Mouse (Mus musculus) lung, postnatal 10 days (tissue): ENCODE measurements around the gene Cdc42ep1.
A peak's percentile ranks its signal among the peaks of the same experiment; 100 is the strongest.

Experiments used
- DNase-seq: peaks from one replicate; pipeline ENCODE4 v3.0.0; 2021

Cdc42ep1 gene

DNA sequence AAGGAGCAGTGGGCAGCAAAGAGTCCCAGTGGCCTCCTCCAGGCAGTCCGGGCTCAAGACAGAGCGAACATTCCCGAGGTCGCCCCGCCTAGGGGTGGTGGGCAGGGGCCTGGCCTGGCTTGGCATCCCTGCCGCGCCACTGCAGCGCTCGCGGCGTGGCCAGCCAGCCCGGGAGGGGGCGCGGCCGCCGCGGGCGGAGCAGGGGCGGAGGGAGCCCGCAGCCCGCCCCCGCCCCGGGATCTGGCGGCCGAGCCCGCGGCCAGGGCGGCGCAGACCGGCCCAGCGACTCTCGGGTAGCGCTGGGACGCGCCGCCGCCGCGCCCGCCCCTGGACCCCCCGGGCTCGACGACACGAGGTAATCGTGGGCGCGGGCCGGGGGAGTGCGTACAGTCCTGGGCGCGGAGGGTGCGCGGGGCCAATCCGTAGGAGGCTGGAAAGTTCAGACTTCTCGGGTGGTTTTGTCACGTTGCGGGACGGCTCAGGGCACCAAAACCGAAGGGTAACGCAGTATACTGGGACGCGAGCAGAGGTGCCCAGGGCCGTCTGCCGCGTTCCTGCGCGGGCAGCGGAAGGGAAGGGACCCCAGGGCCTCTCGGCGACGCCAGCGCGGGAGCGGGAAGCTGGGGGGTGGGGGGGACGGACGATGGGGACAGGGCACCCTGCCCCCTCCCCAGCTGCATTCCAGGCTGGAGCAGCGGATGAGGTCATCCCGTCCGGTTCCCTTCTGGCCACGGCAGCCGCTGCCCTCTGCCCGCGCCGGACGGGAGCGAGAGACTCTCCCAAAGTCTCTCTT, at the start of gene Cdc42ep1:
Cdc42ep1 (plus strand) TSS at position 254 of the 793 bp plus-strand sequence.
- DNase-seq: peak; percentile 92

DNA sequence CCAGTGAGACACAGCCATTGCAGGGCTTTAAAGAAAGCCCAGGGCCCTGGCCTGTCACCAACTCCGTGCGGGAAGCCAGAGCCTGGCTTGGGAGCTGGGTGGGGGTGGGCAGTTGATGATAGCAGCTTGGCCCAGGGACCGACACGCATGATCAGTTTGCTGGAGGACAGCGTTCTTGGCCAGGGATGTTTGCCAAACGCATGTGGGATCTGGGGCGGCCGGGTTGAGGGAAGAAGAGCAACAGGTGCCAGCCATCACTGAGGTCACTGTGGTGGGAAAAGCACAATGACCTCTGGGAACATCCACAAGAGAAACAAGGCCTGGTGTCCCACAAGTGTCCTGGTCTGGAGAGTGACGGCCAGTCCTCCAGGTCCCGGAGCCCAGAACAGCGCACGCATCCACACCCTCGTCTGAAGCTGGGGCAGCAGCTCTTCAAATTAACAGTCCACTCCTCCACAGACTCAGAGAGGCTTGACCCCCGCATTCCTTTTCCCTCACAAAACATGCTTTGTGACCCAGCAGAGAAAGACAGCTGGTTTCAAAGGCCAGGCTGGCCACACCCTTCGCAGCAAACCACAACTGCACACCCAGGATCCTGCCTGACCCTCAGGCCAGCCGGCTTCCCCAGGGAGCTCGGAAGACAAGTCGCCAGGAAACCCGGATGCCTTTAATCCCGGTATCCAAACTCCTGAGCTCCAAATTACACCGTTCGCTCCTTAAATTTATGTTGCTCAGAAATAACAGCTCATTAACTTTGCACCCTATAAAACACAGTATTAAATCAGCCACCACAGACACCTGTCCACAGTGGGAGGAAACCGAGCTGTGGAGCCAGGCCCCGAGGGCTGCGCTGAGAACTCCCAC, 46.0 kb upstream of the Cdc42ep1 start:
- DNase-seq: peak; percentile 60

DNA sequence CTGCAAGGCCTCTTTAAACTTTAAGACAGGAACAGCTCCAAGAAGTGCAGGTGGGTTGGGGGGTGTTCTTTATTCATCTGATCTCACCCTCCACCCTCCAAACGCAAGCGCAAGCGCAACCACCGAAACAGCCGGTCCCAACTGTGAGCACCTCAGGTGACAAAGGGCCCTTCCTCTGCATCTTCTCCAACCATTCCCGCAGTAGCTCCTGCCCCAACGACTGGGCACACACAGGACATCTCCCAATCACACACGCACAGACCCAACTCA, 45.4 kb upstream of the Cdc42ep1 start:
- no peak for DNase-seq

DNA sequence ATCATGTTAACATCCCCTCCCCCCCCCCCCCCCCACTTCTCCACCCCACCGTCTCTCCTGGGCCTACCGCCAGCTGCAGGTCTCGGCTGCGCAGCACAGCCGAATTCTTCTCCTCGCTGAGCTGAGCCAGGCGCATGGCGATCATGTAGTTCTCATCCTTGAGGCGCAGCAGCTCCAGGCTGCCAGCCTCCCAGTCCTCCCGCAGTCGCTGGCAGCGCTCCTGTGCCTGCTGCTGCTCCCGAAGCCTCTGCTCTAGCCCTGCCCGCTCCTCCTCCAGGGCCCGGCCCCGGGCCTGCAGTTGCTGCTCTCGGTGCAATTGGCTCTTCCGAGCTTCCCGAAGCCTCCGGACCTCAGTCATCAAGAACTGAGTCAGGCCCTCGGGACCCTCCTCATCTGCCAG, 43.4 kb upstream of the Cdc42ep1 start:
- no peak for DNase-seq

DNA sequence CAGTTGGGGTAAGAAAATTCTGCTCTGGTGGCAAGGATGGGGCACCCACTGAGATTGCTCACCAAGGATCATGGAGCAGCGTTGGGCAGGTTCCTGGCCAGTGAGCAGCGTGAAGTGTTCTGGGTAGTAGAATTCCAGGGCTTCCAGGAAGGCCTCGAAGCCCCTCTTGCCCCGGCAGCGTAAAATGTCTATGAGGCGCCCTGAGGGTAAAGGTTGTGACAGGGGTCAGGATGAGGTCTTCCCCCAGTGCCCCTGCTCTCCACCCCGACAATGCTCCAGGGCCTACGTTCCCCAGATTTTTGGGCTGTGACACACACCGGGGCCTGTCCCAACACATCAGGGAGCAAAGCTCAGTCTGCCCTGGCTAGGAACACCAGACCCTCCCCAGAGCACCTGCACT, 40.9 kb upstream of the Cdc42ep1 start:
- no peak for DNase-seq

DNA sequence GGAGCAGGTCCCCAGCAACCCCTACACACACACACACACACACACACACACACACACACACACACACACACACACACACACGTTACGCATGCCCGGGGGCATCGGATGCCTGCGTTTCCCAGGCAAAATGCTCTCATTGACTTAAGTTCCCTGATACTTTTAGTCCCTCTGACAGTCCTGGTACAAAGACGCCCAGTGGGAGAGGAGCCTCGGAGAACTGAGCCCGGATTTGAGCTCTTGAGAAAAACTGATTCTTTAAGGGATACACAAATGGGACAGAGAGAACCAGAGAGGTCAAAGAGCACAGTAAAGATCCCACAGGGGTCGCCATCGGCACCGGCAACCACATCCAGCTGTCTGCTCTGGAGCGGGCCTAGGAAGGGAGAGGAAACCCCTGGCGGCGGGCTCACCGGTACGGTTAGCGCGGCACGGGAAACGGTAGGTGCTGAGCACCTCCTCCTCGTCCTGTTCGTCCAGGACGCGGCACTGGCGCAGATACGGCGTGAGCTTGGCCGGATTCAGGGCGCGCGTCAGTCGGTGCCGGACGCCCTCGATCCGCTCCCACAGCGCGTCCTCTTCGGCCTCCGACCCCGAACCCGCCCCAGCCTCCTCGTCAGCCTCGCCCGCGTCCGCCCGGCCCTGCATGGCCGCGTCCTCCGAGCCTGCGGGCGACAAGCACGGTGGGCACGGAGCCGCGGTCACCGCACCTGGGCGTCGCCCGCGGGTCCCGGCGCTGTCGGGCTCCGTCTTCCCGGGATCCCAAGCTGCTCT, 40.3 kb upstream of the Cdc42ep1 start:
- DNase-seq: peak; percentile 58

DNA sequence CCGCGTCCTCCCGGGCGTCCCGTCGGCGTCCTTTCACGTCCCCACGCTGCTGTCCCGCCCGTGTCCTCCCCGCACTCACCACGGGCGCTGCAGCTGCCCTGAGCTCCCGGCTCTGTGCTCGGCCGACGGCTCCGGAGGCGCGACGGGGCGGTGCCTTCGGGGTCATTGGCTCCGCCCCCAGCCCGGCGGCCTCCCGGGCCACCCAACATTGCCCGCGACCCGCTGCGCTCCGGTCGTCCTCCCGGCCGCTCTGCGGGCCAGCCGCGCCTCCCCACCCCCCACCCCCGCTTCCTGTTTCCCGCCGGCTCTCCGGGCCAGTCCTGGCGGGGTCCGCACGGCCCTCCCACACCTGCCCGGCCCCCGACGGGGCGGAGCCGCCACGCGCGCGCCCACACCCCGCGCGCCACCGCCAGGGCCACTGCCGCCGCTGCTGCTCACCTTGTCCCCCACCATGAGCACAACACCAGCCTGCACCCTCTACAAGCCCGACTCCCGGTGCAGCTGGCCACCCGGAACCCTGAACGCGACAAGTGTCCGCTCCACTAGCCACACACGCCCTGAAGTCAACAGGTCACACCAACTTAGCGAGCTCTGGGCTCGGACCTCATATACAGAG, 39.5 kb upstream of the Cdc42ep1 start, which contains the start of gene Card10:
Card10 (minus strand) TSS at position 267 of the 616 bp plus-strand sequence.
- DNase-seq: peak; percentile 69

DNA sequence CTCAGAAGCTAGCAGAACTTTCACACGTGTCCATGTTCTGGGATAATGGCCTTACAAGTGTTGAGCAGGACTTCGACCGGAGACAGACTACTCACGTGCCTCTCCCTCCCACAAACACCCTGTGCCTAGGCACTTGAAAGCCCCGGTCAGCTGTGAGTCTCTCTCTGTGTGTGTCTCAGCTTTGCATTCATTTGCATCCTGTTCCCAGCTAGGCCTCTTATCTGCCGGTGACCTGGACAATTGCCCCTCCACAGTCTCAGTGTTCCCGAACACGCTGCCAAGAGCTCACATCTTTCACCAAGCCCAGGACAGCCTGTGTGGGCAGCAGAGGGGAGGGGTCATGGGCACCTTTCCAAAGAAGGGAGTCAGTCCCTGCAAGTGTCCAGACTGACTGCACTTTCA, 38.9 kb upstream of the Cdc42ep1 start:
- peak; percentile 82 for DNase-seq

DNA sequence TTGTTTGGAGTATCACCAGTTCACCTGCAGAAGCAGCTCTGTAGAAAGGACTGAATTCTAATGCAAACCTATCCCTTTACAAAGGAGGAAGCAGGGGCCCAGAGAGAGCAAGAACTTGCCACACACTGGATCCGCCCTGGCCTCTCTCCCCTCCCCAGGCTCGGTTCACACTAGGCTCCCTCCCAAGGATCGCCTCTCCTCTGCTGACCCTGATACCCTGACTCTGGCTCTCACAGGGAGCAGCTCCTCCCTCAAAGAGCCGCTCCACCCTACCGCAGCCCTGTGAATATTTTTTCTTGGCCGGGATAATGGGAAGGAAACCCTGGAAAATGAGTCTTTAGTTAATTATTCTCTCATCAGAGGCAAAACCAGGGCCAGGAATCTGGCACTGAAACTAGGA, 38.1 kb upstream of the Cdc42ep1 start:
- DNase-seq: peak; percentile 35

DNA sequence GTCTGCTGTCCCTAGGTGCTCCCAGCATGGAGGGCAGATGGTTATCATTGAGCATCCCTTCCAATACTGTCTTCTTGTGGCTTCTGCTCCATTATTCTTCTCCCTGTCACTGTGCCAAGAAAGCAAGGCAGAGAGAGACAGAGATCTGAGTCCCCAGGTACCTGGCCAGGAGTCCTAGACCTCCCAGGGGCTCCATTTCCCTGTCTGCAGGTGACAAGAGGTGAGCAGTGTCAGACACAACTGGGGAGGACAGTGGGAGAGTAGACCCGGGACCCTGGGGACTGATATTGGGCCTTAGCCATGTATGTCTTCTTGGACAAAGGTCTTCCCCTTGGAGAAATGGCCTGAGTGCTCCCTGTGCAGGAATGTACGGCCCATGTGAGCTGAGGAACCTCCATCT, 37.1 kb upstream of the Cdc42ep1 start:
- no peak for DNase-seq

DNA sequence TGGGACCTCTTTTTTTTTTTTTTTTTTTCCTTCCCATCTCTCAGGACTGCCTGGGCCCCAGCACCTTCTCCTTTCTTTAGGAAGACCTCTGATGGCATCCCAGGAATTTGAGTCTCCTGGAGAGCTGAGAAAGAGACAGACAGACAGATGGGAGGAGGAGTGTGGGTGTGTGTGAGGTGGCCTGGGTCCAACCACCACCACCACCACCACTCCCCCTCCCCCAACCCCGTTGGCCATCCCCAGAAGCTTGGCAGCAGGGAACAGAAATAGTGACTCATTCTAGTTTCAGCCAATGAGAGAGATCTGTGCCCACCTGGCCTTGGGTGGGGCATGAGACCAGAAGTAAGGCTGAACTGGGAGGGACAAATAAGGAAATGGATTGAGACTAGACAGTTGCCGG, 35.8 kb upstream of the Cdc42ep1 start:
- DNase-seq: no peak

DNA sequence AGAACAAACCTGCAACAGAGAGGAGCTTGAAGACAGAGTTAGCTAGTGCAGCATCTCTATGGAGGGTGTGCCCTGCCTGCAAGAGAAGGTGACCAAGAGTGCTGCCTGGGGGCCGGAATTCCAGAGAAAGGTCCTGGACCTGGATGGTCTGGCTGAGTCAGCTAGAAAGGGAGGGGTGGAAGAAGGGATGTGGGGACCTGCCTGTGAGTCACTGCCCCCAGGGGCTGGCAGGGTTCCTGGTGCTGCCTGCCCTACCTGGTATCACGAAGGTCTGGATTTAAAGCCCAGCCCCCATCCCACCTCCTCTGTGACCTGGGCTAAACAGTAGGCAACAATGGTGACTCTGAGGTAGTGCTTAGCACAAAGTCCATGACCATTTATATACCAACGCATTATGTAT, 35.3 kb upstream of the Cdc42ep1 start:
- no peak for DNase-seq

DNA sequence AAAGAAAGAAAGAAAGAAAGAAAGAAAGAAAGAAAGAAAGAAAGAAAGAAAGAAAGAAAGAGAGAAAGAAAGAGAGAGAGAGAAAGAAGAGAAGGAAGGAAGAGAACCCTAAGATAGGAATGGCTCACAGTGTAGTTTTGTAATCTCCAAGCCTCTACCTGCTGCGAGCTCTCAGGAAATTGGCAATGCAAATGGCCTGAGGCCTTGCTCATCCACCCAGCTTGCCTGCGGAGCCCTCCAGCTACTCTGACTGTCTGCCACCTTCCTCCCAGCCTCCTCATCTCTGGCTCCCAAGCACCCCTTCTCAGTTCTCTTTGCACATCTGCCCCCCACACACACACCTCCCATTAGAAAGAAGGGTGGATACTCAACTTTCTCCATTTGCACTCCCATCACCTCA, 33.4 kb upstream of the Cdc42ep1 start:
- no peak for DNase-seq

DNA sequence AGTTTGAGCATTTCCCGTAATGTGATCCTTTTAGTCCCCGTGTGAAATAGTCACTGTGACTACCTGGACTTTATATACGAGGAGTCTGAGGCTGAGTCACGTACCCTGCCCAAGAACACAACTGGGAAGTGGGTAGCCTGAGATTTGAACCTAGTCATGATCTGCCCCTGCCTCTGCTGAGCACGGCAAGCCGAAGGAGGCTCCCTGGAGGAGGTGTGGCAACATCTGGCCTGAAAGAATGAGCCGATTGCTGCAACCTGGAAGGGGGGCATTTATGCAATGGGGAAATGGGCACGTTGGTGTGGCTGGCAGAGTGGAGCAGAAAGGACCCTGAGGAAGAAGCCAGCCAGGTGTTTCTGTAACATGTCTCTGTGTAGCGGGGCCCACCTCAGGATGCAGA, 32.7 kb upstream of the Cdc42ep1 start:
- DNase-seq: no peak

DNA sequence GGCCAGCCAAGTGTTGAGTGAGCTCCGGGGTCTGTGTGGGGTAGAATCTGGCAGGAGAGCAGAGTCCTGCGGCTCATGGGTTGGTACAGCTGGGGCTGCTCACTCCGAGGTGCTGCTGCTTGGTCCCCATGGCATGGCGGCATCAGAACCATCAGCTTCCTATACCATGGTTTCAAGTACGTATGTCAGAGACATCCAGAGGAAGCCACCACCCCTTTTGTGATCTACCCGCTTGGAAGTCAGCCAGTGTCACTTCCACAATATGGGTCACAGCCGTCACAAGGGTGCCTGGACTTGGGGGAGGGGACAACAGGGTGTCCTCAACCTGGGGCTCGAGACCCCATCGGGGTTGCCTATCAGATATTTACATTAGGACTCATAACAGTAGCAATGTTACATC, 32.3 kb upstream of the Cdc42ep1 start:
- peak; percentile 37 for DNase-seq

DNA sequence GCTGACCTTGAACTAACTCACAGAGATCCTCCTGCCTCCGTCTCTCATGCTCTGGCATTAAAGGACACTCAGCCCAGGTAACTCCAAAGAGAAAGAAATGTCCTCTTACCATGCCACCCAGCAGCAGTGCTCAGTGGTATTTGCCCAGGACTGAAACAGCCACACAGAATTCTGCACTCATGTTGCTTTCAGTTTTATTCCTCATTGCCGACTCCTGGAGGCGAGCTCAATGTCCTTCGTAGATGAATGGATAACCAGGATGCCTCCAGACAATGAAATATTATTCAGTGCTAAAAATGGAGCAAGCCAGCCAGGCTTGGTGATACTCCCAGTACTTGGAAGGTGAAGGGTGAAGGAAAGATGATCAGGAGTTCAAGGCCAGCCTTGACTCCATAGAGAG, 28.8 kb upstream of the Cdc42ep1 start:
- no peak for DNase-seq

DNA sequence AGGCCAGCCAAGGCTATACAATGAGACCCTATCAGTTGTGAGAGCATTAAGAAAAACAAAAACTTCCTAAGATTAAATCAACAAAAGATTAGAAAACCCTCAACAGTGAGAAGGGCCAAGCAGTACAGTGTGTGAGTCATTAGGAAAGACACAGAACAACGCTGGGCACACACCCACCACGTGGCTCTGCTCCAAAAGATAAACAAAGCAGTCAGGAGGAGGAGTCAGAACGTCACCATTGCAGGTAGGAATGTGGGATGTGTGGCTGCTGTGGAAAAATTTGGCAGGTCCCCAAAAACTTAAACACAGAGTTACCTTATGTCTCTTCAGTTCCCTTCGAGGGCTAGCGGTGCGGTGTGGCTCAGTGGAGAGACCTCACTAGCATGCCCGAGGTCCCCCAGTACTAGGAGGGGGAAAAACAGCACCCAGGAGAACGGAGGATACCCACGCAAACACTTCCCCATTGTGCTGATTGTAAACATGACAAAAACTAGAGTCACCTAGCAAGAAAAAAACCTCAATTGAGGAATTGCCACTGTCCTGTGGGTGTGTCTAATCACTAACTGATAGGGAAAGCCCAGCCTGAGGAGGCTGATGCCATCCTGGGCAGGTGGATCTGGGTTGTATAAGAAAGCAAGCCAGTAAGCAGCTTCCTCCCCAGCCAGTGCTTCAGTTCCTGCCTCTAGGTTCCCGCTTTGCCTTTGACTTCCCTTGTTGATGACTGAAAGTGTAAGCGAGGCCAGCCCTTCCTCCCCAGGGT, 26.9 kb upstream of the Cdc42ep1 start:
- DNase-seq: peak; percentile 84

DNA sequence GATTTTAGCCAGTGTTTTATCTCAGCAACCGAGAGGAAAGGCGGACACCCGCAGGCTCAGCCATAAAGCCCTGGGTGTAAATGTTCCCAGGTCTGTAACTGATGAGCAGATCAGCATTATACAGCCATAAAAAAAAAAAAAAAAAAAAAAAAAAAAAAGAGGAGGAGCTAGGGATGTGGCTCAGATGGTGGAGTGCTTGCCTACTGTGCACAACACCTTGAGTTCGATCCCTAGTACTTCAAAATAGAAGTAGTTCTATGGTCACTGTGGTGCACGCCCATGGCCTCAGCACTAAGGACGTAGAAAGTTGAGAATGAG, 26.4 kb upstream of the Cdc42ep1 start:
- no peak for DNase-seq

DNA sequence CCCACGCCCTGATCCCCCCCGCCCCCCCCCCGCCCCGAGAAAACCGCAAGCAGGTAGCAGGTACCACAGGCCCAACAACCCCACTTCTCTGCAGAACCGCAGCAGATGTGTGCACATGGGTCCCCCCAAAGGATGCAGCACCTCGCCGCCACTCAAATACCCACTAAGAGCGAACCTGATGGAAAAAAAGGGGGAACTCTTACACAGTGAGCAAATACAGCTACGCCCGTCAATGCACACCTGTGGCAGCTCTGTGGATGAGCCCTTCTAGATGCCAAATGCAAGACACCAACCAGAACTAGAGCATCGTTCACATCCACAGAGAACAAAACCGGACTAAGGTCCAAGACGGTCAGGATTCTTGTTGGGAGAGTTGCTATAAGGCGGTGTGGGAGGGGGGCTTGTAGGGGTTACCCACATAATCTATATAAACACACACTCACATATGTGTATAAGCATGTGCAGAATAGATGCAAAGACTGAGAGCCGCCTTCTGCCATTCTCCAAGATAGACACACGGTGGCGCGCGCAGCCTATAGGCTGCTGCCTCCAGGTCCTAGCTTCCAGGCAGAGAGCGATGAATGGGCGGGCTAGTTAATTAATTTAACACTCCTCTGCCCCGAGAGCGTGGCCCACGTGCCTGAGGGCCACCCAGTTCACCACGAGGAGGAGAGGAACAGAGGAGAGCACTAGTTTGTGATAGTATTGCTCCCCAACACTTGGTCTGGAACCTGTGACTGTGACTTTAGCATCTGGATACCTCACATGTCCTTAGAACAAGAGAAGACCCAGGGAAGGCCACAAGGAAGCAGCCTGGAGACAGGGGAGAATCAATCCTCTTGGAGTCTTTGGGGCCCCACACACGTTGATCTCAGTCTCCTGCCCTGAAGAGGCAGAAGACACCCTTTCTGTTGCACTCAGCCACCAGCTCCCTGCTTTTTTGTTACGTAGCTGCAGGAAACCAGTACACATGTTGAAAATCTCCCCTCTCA, 15.9 kb upstream of the Cdc42ep1 start:
- peak; percentile 87 for DNase-seq

DNA sequence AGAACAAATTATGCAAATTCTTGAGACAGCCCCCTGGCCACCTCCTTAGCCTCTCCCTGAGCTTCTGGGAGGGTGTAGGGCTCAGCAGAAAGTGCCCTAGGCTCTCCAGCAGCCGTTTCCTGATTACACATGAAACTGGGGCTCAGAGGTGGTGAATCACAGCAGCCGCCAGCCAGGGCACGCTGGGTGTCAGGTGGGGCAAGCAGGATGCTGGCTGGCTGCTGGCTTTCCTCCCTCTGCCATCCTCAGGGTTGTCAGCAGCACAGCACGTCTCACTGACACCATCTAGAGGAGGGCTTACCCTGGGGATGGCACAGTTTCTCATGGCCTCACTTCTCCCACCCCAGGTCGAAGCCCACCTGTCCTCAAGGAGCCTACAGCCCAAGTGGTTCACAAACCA, 14.1 kb upstream of the Cdc42ep1 start:
- peak; percentile 52 for DNase-seq

DNA sequence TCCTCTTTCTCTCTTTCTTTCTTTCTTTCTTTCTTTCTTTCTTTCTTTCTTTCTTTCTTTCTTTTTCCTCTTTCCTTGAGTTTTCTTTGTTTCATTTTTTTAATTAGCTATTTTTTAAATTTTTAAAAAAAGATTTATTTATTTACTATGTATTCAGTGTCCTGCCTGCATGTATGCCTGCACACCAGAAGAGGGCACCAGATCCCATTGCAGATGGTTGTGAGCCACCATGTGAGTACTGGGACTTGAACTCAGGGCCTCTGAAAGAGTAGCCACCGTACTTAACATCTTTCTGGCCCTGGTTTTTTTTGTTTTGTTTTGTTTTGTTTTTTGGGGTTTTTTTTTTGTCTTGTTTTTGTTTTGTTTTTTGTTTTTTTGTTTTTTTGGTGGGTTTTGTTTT, 12.8 kb upstream of the Cdc42ep1 start:
- DNase-seq: no peak
